Mouse (Mus musculus) kidney, postnatal 25 days (tissue): ENCODE data around the gene Hdgfl3.

ENCODE experiments used
- DNase-seq, 2 experiments: peaks; one replicate each; pipeline ENCODE4 v3.0.0; 2021; ENCODE audit warnings: mixed read lengths in 2 of 2

Gene Hdgfl3

GRCm38 (mm10) chr7:81934267-81934745 is at the start of gene Hdgfl3:
Gene Hdgfl3 (minus strand): TSS chr7:81934473.
- peak; percentile 84 to 92 for DNase-seq

- DNase-seq = no peak
Measured at GRCm38 (mm10) chr7:81983651-81984050, 49.4 kb upstream of the Hdgfl3 start.

- no peak for DNase-seq
Measured at GRCm38 (mm10) chr7:81978304-81978703, 44.0 kb upstream of the Hdgfl3 start.

GRCm38 (mm10) chr7:81974616-81975015 is 40.3 kb upstream of the Hdgfl3 start:
- no peak for DNase-seq

GRCm38 (mm10) chr7:81973939-81974338 is 39.7 kb upstream of the Hdgfl3 start:
- DNase-seq = no peak

GRCm38 (mm10) chr7:81973339-81973738 is 39.1 kb upstream of the Hdgfl3 start:
- DNase-seq = no peak

GRCm38 (mm10) chr7:81968975-81969374 is 34.7 kb upstream of the Hdgfl3 start:
- DNase-seq = no peak

GRCm38 (mm10) chr7:81968451-81968850 is 34.2 kb upstream of the Hdgfl3 start:
- no peak for DNase-seq

GRCm38 (mm10) chr7:81966195-81966594 is 31.9 kb upstream of the Hdgfl3 start:
- no peak for DNase-seq

- DNase-seq = peak in 1 of 2 experiments; percentile 10
Measured at GRCm38 (mm10) chr7:81959704-81960103, 25.4 kb upstream of the Hdgfl3 start.

GRCm38 (mm10) chr7:81954208-81954846 is 20.1 kb upstream of the Hdgfl3 start:
- peak in 1 of 2 experiments; percentile 27 for DNase-seq

GRCm38 (mm10) chr7:81950499-81950898 is 16.2 kb upstream of the Hdgfl3 start:
- DNase-seq = no peak

GRCm38 (mm10) chr7:81945398-81945797 is 11.1 kb upstream of the Hdgfl3 start:
- no peak for DNase-seq

GRCm38 (mm10) chr7:81934806-81935205 is 533 bp upstream of the Hdgfl3 start:
- no peak for DNase-seq

GRCm38 (mm10) chr7:81933601-81934266 is 539 bp downstream of the Hdgfl3 start:
- peak; percentile 62 to 80 for DNase-seq

- DNase-seq = peak in 1 of 2 experiments; percentile 7
Measured at GRCm38 (mm10) chr7:81933061-81933600, 1.1 kb downstream of the Hdgfl3 start.

GRCm38 (mm10) chr7:81932521-81933045 is 1.7 kb downstream of the Hdgfl3 start:
- no peak for DNase-seq

- DNase-seq = no peak
Measured at GRCm38 (mm10) chr7:81928998-81929397, 5.3 kb downstream of the Hdgfl3 start.

GRCm38 (mm10) chr7:81921379-81921952 is 12.8 kb downstream of the Hdgfl3 start:
- DNase-seq = no peak

- no peak for DNase-seq
Measured at GRCm38 (mm10) chr7:81920314-81920713, 14.0 kb downstream of the Hdgfl3 start.

GRCm38 (mm10) chr7:81918316-81918715 is 16.0 kb downstream of the Hdgfl3 start:
- no peak for DNase-seq

- DNase-seq = no peak
Measured at GRCm38 (mm10) chr7:81904926-81905325, 29.3 kb downstream of the Hdgfl3 start.

- peak in 1 of 2 experiments; percentile 31 for DNase-seq
Measured at GRCm38 (mm10) chr7:81904094-81904493, 30.2 kb downstream of the Hdgfl3 start.
